Mouse (Mus musculus) intestine, embryonic 15.5 days (tissue): ENCODE data around the gene Tarm1. TPM values are rescaled to one million over a fixed set of nuclear protein-coding genes. Genes with fewer than 3 reads are reported as not detected.

ENCODE experiments used
- ATAC-seq: fragments of 200-750 bp; cut with Nextera tagmentation; 2 replicates; pipeline ENCODE4 v1.8.0; 2017; ENCODE audit warnings: moderate TSS enrichment, moderate library complexity
- H3K27ac ChIP-seq: fragments of 300-500 bp; sonication (generic); 2 replicates; pipeline ENCODE4 v1.5.1; 2015; ENCODE audit warnings: mild to moderate bottlenecking, inconsistent platforms
- H3K27me3 ChIP-seq: fragments of 300-500 bp; sonication (generic); replicated peaks from 2 replicates; pipeline ENCODE4 v1.6.1; 2015; ENCODE audit warnings: inconsistent platforms
- H3K36me3 ChIP-seq: fragments of 300-500 bp; sonication (generic); 2 replicates; pipeline ENCODE4 v1.6.1; 2015; ENCODE audit warnings: inconsistent platforms
- H3K4me1 ChIP-seq: fragments of 300-500 bp; sonication (generic); replicated peaks from 2 replicates; pipeline ENCODE4 v1.6.1; 2015; ENCODE audit warnings: inconsistent platforms
- H3K4me2 ChIP-seq: fragments of 300-500 bp; sonication (generic); replicated peaks from 2 replicates; pipeline ENCODE4 v1.6.1; 2015; ENCODE audit warnings: mild to moderate bottlenecking, inconsistent platforms
- H3K4me3 ChIP-seq: fragments of 300-500 bp; sonication (generic); replicated peaks from 2 replicates; pipeline ENCODE4 v1.5.1; 2015; ENCODE audit warnings: inconsistent platforms
- H3K9ac ChIP-seq: fragments of 300-500 bp; sonication (generic); 2 replicates; pipeline ENCODE4 v1.6.1; 2015; ENCODE audit warnings: inconsistent platforms
- H3K9me3 ChIP-seq: fragments of 300-500 bp; sonication (generic); 2 replicates; pipeline ENCODE4 v1.6.1; 2016; ENCODE audit warnings: inconsistent platforms
- WGBS: fragments of 180-500 bp; shearing (Covaris S2); methylation state at CpG from one replicate; pipeline ENCODE4 v1.1.7; 2015; 5-methylcytosine and 5-hydroxymethylcytosine counted together
- polyA plus RNA-seq: library from polyadenylated mRNA; unstranded; fragments of >200 nt; fragmentation: Nextera tagmentation; extraction: Ambion mirVana; gene quantifications from 2 replicates; pipeline ENCODE4 v1.2.1, GENCODE M21; 2015

Tarm1 gene
- polyA plus RNA-seq, 1 experiment from 2014 or later = 0.16 TPM

GRCm38 (mm10) chr7:3453486-3454183 lies 48.8 kb downstream of the Tarm1 start:
- Histone ChIP-seq H3K4me3 (no peak overlapping the region), H3K9me3 (no peaks in the 10 kb centered on the region), H3K4me2 (no peak overlapping the region), H3K36me3 (no peaks in the 10 kb centered on the region), H3K9ac (no peak overlapping the region), H3K4me1 (no peaks in the 10 kb centered on the region), H3K27me3 (no peaks in the 10 kb centered on the region), H3K27ac (no peak overlapping the region)
- WGBS = 51% methylated on average over 11 of the region's 11 CpGs
- ATAC-seq = no peak

GRCm38 (mm10) chr7:3452821-3453485 lies 49.5 kb downstream of the Tarm1 start:
- Histone ChIP-seq H3K9me3 (no peaks in the 10 kb centered on the region), H3K36me3 (no peaks in the 10 kb centered on the region), H3K27me3 (no peaks in the 10 kb centered on the region), H3K4me2 (no peak overlapping the region), H3K4me1 (no peaks in the 10 kb centered on the region), H3K4me3 (no peak overlapping the region), H3K9ac (no peak overlapping the region), H3K27ac (no peak overlapping the region)
- WGBS = 55% methylated on average over 12 of the region's 12 CpGs
- ATAC-seq = no peak

- Histone ChIP-seq H3K27me3 (no peaks in the 10 kb centered on the region), H3K9ac (no peak overlapping the region), H3K27ac (no peak overlapping the region), H3K9me3 (no peaks in the 10 kb centered on the region), H3K4me3 (no peak overlapping the region), H3K4me1 (no peaks in the 10 kb centered on the region), H3K4me2 (no peak overlapping the region), H3K36me3 (no peaks in the 10 kb centered on the region)
- no peak for ATAC-seq
- 23% methylated on average over 6 of the region's 6 CpGs for WGBS
Measured at GRCm38 (mm10) chr7:3451161-3451560, 51.3 kb downstream of the Tarm1 start.

- H3K4me3 ChIP-seq = no peak overlapping the region
- H3K4me1 ChIP-seq = no peaks in the 10 kb centered on the region
- no peak overlapping the region for H3K27ac ChIP-seq
- WGBS = 62% methylated on average over 5 of the region's 5 CpGs
- no peak overlapping the region for H3K9ac ChIP-seq
- no peaks in the 10 kb centered on the region for H3K9me3 ChIP-seq
- no peak overlapping the region for H3K4me2 ChIP-seq
- H3K27me3 ChIP-seq = no peaks in the 10 kb centered on the region
- no peak for ATAC-seq
- H3K36me3 ChIP-seq = no peaks in the 10 kb centered on the region
Measured at GRCm38 (mm10) chr7:3450671-3451070, 51.8 kb downstream of the Tarm1 start.

- no peaks in the 10 kb centered on the region for H3K4me1 ChIP-seq
- H3K4me3 ChIP-seq = no peak overlapping the region
- no peak overlapping the region for H3K9ac ChIP-seq
- H3K4me2 ChIP-seq = no peak overlapping the region
- no peaks in the 10 kb centered on the region for H3K36me3 ChIP-seq
- 24% methylated on average over 15 of the region's 15 CpGs for WGBS
- H3K9me3 ChIP-seq = no peaks in the 10 kb centered on the region
- peak; percentile 56; the same call in 1 of the 2 replicates for ATAC-seq
- H3K27ac ChIP-seq = no peak overlapping the region
- no peaks in the 10 kb centered on the region for H3K27me3 ChIP-seq
Measured at GRCm38 (mm10) chr7:3448737-3449454, 53.5 kb downstream of the Tarm1 start.

- no peak overlapping the region for H3K4me3 ChIP-seq
- H3K27me3 ChIP-seq = no peaks in the 10 kb centered on the region
- no peak overlapping the region for H3K27ac ChIP-seq
- no peak for ATAC-seq
- no peak overlapping the region for H3K9ac ChIP-seq
- WGBS = 76% methylated on average over 4 of the region's 4 CpGs
- H3K4me2 ChIP-seq = no peak overlapping the region
- no peaks in the 10 kb centered on the region for H3K9me3 ChIP-seq
- no peaks in the 10 kb centered on the region for H3K36me3 ChIP-seq
- H3K4me1 ChIP-seq = no peaks in the 10 kb centered on the region
Measured at GRCm38 (mm10) chr7:3447026-3447425, 55.4 kb downstream of the Tarm1 start.

GRCm38 (mm10) chr7:3446584-3446983 lies 55.8 kb downstream of the Tarm1 start:
- Histone ChIP-seq H3K4me1 (no peaks in the 10 kb centered on the region), H3K9ac (no peak overlapping the region), H3K4me3 (no peak overlapping the region), H3K27ac (no peak overlapping the region), H3K36me3 (no peaks in the 10 kb centered on the region), H3K27me3 (no peaks in the 10 kb centered on the region), H3K9me3 (no peaks in the 10 kb centered on the region), H3K4me2 (no peak overlapping the region)
- no peak for ATAC-seq
- 55% methylated on average over 3 of the region's 3 CpGs for WGBS

GRCm38 (mm10) chr7:3444678-3445077 lies 57.7 kb downstream of the Tarm1 start:
- WGBS = 72% methylated on average over 3 of the region's 3 CpGs
- Histone ChIP-seq H3K27ac (no peak overlapping the region), H3K4me3 (no peak overlapping the region), H3K9ac (no peak overlapping the region), H3K4me2 (no peak overlapping the region), H3K4me1 (no peaks in the 10 kb centered on the region), H3K36me3 (no peaks in the 10 kb centered on the region), H3K9me3 (no peaks in the 10 kb centered on the region), H3K27me3 (no peaks in the 10 kb centered on the region)
- ATAC-seq = no peak

- Histone ChIP-seq H3K9me3 (no peaks in the 10 kb centered on the region), H3K4me1 (no peaks in the 10 kb centered on the region), H3K4me3 (no peak overlapping the region), H3K36me3 (no peaks in the 10 kb centered on the region), H3K9ac (no peak overlapping the region), H3K27ac (no peak overlapping the region), H3K4me2 (no peak overlapping the region), H3K27me3 (no peaks in the 10 kb centered on the region)
- 82% methylated on average over 10 of the region's 10 CpGs for WGBS
- no peak for ATAC-seq
Measured at GRCm38 (mm10) chr7:3442476-3443062, 59.9 kb downstream of the Tarm1 start.

- H3K27me3 ChIP-seq = no peaks in the 10 kb centered on the region
- no peak overlapping the region for H3K27ac ChIP-seq
- no peaks in the 10 kb centered on the region for H3K9me3 ChIP-seq
- 64% methylated on average over 8 of the region's 8 CpGs for WGBS
- no peaks in the 10 kb centered on the region for H3K36me3 ChIP-seq
- H3K4me2 ChIP-seq = no peak overlapping the region
- H3K4me1 ChIP-seq = no peaks in the 10 kb centered on the region
- ATAC-seq = no peak
- no peak overlapping the region for H3K9ac ChIP-seq
- no peak overlapping the region for H3K4me3 ChIP-seq
Measured at GRCm38 (mm10) chr7:3440526-3440925, 61.9 kb downstream of the Tarm1 start.

GRCm38 (mm10) chr7:3439984-3440383 lies 62.4 kb downstream of the Tarm1 start:
- no peak for ATAC-seq
- WGBS = 80% methylated on average over 11 of the region's 11 CpGs
- H3K27ac ChIP-seq = no peak overlapping the region

GRCm38 (mm10) chr7:3437941-3438340 lies 64.5 kb downstream of the Tarm1 start:
- no peaks in the 10 kb centered on the region for H3K36me3 ChIP-seq
- no peak overlapping the region for H3K4me2 ChIP-seq
- H3K4me1 ChIP-seq = no peaks in the 10 kb centered on the region
- no peak overlapping the region for H3K27ac ChIP-seq
- WGBS = 55% methylated on average over 5 of the region's 5 CpGs
- no peak overlapping the region for H3K4me3 ChIP-seq
- no peaks in the 10 kb centered on the region for H3K9me3 ChIP-seq
- no peaks in the 10 kb centered on the region for H3K27me3 ChIP-seq
- ATAC-seq = no peak
- H3K9ac ChIP-seq = no peak overlapping the region

More at GRCm38 (mm10) chr7:3439984-3440383, 62.4 kb downstream of the Tarm1 start:
- H3K4me3 ChIP-seq = no peak overlapping the region
- no peaks in the 10 kb centered on the region for H3K4me1 ChIP-seq
- no peaks in the 10 kb centered on the region for H3K9me3 ChIP-seq
- H3K9ac ChIP-seq = no peak overlapping the region
- H3K27me3 ChIP-seq = no peaks in the 10 kb centered on the region
- H3K36me3 ChIP-seq = no peaks in the 10 kb centered on the region
- H3K4me2 ChIP-seq = no peak overlapping the region
